Mouse (Mus musculus): Measurements from ENCODE around the gene Inafm1. TPM values are rescaled to one million over a fixed set of nuclear protein-coding genes. Genes with fewer than 3 reads are reported as not detected.
"Not testable (repeated sequence)": the region's sequence is repeated elsewhere in the genome, so short reads cannot be mapped to it uniquely, and the experiment has no call there.

The Inafm1 gene
- polyA plus RNA-seq, 1 experiment from 2014 or later: 10.7 TPM

DNA sequence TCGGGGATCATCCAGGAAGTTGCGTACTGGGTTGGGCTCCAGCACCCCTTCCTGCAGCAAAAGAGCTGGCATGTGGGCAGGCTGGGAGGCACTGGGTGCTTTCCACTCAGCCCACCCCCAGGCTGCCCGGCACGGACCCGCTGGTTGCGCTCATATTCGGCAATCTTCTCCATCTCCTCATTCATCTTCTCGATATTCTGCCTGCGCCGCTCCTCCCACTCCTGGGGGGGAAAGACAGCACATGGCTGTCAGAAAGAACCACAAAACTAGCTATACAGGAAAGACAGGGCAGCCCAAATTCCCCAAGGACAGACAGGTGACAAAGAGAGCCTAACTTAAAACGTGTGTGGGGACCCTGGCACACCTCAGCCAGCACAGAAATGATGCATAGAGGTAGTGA, 7.3 kb upstream of the Inafm1 start:
- H3K9ac ChIP-seq: no peak overlapping the region
- WGBS: 86% methylated on average over 11 of the region's 11 CpGs
- no peak overlapping the region for H3K27ac ChIP-seq (replicated peaks)
- no peaks in the 10 kb centered on the region for H3K9me3 ChIP-seq
- H3K27me3 ChIP-seq (replicated peaks): no peaks in the 10 kb centered on the region
- peaks cover 11% of the 10 kb centered on the region for H3K4me1 ChIP-seq
- H3K36me3 ChIP-seq: peaks cover 83% of the 10 kb centered on the region
- H3K4me3 ChIP-seq: no peak overlapping the region
- no peak overlapping the region for H3K4me2 ChIP-seq
- ATAC-seq (ENCODE audit: extremely low read depth, insufficient number of reproducible peaks, low FRiP score, low TSS enrichment): no peak

GRCm38 (mm10) chr7:16274922-16275890, 1.8 kb upstream of the Inafm1 start:
- H3K4me2 ChIP-seq: no peak overlapping the region; the same call in 1 of the 2 replicates
- no peak overlapping the region for H3K27ac ChIP-seq (replicated peaks)
- peaks cover 31% of the 10 kb centered on the region for H3K4me1 ChIP-seq
- H3K9ac ChIP-seq: peak overlapping the region; percentile 88
- H3K36me3 ChIP-seq: peaks cover 52% of the 10 kb centered on the region
- H3K4me3 ChIP-seq: no peak overlapping the region
- H3K9me3 ChIP-seq: no peaks in the 10 kb centered on the region
- no peak for ATAC-seq (ENCODE audit: extremely low read depth, insufficient number of reproducible peaks, low FRiP score, low TSS enrichment)
- 84% methylated on average over 10 of the region's 10 CpGs for WGBS
- H3K27me3 ChIP-seq (replicated peaks): no peaks in the 10 kb centered on the region

GRCm38 (mm10) chr7:16273766-16274140, 336 bp upstream of the Inafm1 start:
- peaks cover 39% of the 10 kb centered on the region for H3K36me3 ChIP-seq
- H3K9ac ChIP-seq: peak overlapping the region; percentile 88
- peak overlapping the region; percentile 92 for H3K27ac ChIP-seq (replicated peaks)
- no peaks in the 10 kb centered on the region for H3K27me3 ChIP-seq (replicated peaks)
- ATAC-seq (ENCODE audit: extremely low read depth, insufficient number of reproducible peaks, low FRiP score, low TSS enrichment): peak; percentile 53; the same call in 1 of the 2 replicates
- peak overlapping the region; percentile 79 for H3K4me3 ChIP-seq
- H3K9me3 ChIP-seq: no peaks in the 10 kb centered on the region
- WGBS: under 1% methylated on average over 18 of the region's 18 CpGs
- H3K4me1 ChIP-seq: peaks cover 31% of the 10 kb centered on the region
- H3K4me2 ChIP-seq: peak overlapping the region; percentile 93

- H3K9me3 ChIP-seq: no peaks in the 10 kb centered on the region
Measured at GRCm38 (mm10) chr7:16272681-16273080, 736 bp downstream of the Inafm1 start.

DNA sequence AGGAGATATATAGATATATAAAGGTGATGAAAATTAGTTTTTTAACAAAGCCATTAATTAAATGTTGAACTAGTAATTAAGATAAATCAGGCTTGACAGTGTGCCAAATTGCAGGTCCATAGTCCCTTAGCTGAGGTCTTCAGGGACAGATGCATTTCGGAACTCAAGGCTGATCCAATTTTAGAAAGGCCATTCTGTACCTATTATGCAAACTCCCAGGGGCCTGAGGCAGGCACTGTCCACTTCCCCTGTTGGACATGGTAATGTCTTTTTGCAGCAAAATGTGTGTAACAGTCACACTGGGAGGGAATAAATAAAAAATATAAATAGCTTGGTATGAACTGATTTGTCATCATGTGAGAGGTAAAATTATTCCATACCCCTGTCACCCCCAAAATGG, 2.3 kb downstream of the Inafm1 start:
- Histone ChIP-seq H3K27ac (replicated peaks) (no peak overlapping the region), H3K36me3 (peaks cover 13% of the 10 kb centered on the region), H3K4me3 (no peak overlapping the region), H3K9ac (0 out of 2 replicates have a peak overlapping the region, but pooled peaks have one; percentile 88), H3K27me3 (replicated peaks) (no peaks in the 10 kb centered on the region), H3K4me1 (peaks cover 31% of the 10 kb centered on the region), H3K4me2 (no peak overlapping the region), H3K9me3 (no peaks in the 10 kb centered on the region)
- WGBS: 81% methylated on average over 1 of the region's 1 CpGs
- no peak for ATAC-seq (ENCODE audit: extremely low read depth, insufficient number of reproducible peaks, low FRiP score, low TSS enrichment)

More at GRCm38 (mm10) chr7:16272681-16273080, 736 bp downstream of the Inafm1 start:
- Histone ChIP-seq H3K4me1 (peaks cover 31% of the 10 kb centered on the region), H3K4me3 (peak overlapping the region; percentile 79), H3K36me3 (peaks cover 28% of the 10 kb centered on the region), H3K27ac (replicated peaks) (peak overlapping the region; percentile 92), H3K27me3 (replicated peaks) (no peaks in the 10 kb centered on the region), H3K4me2 (peak overlapping the region; percentile 93), H3K9ac (peak overlapping the region; percentile 88)
- WGBS: 1% methylated on average over 39 of the region's 46 CpGs
- peak; percentile 71 for ATAC-seq (ENCODE audit: extremely low read depth, insufficient number of reproducible peaks, low FRiP score, low TSS enrichment)

DNA sequence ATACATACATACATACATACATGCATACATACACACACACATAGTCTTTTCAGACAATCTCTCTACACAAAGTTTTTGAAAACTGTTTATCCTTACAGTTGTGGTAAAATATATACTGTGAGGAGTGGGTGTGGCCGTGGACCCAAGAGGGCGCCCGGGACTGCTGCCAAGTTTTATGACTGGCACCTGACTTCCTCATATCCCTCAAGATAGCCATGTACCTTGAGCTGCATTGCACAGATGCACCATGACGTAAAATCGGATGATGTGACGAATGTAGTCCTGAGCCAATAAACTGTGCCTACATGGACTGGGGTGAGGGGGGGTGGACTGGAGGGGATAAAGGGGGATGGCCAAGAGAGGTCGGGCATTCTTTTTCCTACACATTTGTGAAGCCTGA, 6.8 kb downstream of the Inafm1 start:
- not testable (repeated sequence) for H3K36me3 ChIP-seq; H3K4me2 ChIP-seq; H3K27ac ChIP-seq (replicated peaks); H3K4me1 ChIP-seq; H3K9me3 ChIP-seq; H3K27me3 ChIP-seq (replicated peaks); ATAC-seq (ENCODE audit: extremely low read depth, insufficient number of reproducible peaks, low FRiP score, low TSS enrichment); H3K9ac ChIP-seq; H3K4me3 ChIP-seq
- WGBS: 81% methylated on average over 7 of the region's 7 CpGs

DNA sequence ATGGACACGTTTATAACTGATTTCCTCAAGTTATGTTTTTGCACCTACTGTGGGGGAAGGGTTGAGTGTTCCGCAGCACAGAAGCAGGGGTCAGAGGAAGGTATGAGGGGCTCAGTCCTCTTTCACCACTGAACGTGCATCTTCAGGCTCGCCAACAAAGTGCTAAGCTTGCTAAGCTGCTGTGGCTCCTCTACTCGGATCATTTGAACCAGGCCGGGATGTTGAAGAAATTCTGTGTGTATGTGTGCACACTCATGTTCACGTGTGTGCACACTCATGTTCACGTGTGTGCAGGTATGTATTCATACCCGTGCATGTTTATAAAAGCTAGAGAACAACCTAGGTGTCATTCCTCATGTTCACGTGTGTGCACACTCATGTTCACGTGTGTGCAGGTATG, 7.6 kb downstream of the Inafm1 start:
- Histone ChIP-seq H3K4me2 (no peak overlapping the region), H3K4me1 (no peaks in the 10 kb centered on the region), H3K27ac (replicated peaks) (no peak overlapping the region), H3K9ac (no peak overlapping the region), H3K36me3 (no peaks in the 10 kb centered on the region), H3K4me3 (no peak overlapping the region), H3K9me3 (0 out of 2 replicates have a peak, but pooled peaks cover 5% of the 10 kb centered on the region), H3K27me3 (replicated peaks) (no peaks in the 10 kb centered on the region)
- 78% methylated on average over 11 of the region's 11 CpGs for WGBS
- no peak for ATAC-seq (ENCODE audit: extremely low read depth, insufficient number of reproducible peaks, low FRiP score, low TSS enrichment)

- Histone ChIP-seq H3K27ac (replicated peaks) (no peak overlapping the region), H3K36me3 (no peaks in the 10 kb centered on the region), H3K4me1 (no peaks in the 10 kb centered on the region), H3K9me3 (0 out of 2 replicates have a peak, but pooled peaks cover 5% of the 10 kb centered on the region), H3K27me3 (replicated peaks) (no peaks in the 10 kb centered on the region), H3K4me2 (no peak overlapping the region), H3K9ac (no peak overlapping the region), H3K4me3 (no peak overlapping the region)
- WGBS: 75% methylated on average over 5 of the region's 5 CpGs
- no peak for ATAC-seq (ENCODE audit: extremely low read depth, insufficient number of reproducible peaks, low FRiP score, low TSS enrichment)
Measured at GRCm38 (mm10) chr7:16263843-16264242, 9.6 kb downstream of the Inafm1 start.

GRCm38 (mm10) chr7:16263015-16263787, 10.2 kb downstream of the Inafm1 start:
- no peak for ATAC-seq (ENCODE audit: extremely low read depth, insufficient number of reproducible peaks, low FRiP score, low TSS enrichment)
- H3K9ac ChIP-seq: no peak overlapping the region
- H3K4me2 ChIP-seq: no peak overlapping the region
- no peaks in the 10 kb centered on the region for H3K4me1 ChIP-seq
- no peak overlapping the region for H3K27ac ChIP-seq (replicated peaks)
- no peaks in the 10 kb centered on the region for H3K36me3 ChIP-seq
- H3K9me3 ChIP-seq: 0 out of 2 replicates have a peak, but pooled peaks cover 5% of the 10 kb centered on the region
- no peaks in the 10 kb centered on the region for H3K27me3 ChIP-seq (replicated peaks)
- 26% methylated on average over 8 of the region's 8 CpGs for WGBS
- H3K4me3 ChIP-seq: no peak overlapping the region

GRCm38 (mm10) chr7:16261097-16261496, 12.3 kb downstream of the Inafm1 start:
- no peak overlapping the region for H3K9ac ChIP-seq
- 56% methylated on average over 1 of the region's 1 CpGs for whole genome bisulfite sequencing
- H3K4me2 ChIP-seq: no peak overlapping the region
- H3K27ac ChIP-seq (replicated peaks): no peak overlapping the region
- H3K36me3 ChIP-seq: no peaks in the 10 kb centered on the region
- H3K9me3 ChIP-seq: 0 out of 2 replicates have a peak, but pooled peaks cover 5% of the 10 kb centered on the region
- ATAC-seq (ENCODE audit: extremely low read depth, insufficient number of reproducible peaks, low FRiP score, low TSS enrichment): no peak
- H3K4me1 ChIP-seq: no peaks in the 10 kb centered on the region
- H3K27me3 ChIP-seq (replicated peaks): no peaks in the 10 kb centered on the region
- H3K4me3 ChIP-seq: no peak overlapping the region

- Histone ChIP-seq H3K27me3 (replicated peaks) (no peaks in the 10 kb centered on the region), H3K4me2 (no peak within 1 kb of the TSS), H3K27ac (replicated peaks) (no peak within 1 kb of the TSS), H3K4me1 (no peaks in the 10 kb centered on the region), H3K36me3 (no peaks in the 10 kb centered on the region), H3K4me3 (no peak within 1 kb of the TSS), H3K9ac (no peak within 1 kb of the TSS), H3K9me3 (no peaks in the 10 kb centered on the region)
- no peak for ATAC-seq (ENCODE audit: extremely low read depth, insufficient number of reproducible peaks, low FRiP score, low TSS enrichment)
- 79% methylated on average over 5 of the region's 5 CpGs for WGBS
Measured at GRCm38 (mm10) chr7:16259110-16259590, 14.3 kb downstream of the Inafm1 start, which contains the start of gene C5ar1. Gene C5ar1 (minus strand): TSS chr7:16259540.
